Mouse (Mus musculus) thymus, adult 2 months (tissue): ENCODE measurements around the gene Tas2r124. TPM values are rescaled to one million over a fixed set of nuclear protein-coding genes. Genes with fewer than 3 reads are reported as not detected.

Experiments
- DNase-seq: peaks from one replicate; pipeline ENCODE4 v3.0.0; 2021
- H3K27ac ChIP-seq: fragments of 200-500 bp; 2 replicates; pipeline ENCODE4 v1.5.1; 2012; ENCODE audit warnings: low read length, control low read depth; ENCODE audit not compliant: control insufficient read depth, insufficient read depth
- H3K27me3 ChIP-seq: fragments of 200-500 bp; 2 replicates; pipeline ENCODE4 v1.6.1; 2012; ENCODE audit warnings: mild to moderate bottlenecking, low read length, moderate library complexity, mixed read lengths; ENCODE audit not compliant: control insufficient read depth, insufficient read depth
- H3K36me3 ChIP-seq: fragments of 200-500 bp; 2 replicates; pipeline ENCODE4 v1.6.1; 2012; ENCODE audit warnings: mild to moderate bottlenecking, low read length, moderate library complexity; ENCODE audit not compliant: control insufficient read depth, insufficient read depth
- H3K4me1 ChIP-seq: fragments of 200-500 bp; replicated peaks from 2 replicates; pipeline ENCODE4 v1.6.1; 2012; ENCODE audit warnings: low read length; ENCODE audit not compliant: control insufficient read depth, insufficient read depth
- H3K4me3 ChIP-seq: fragments of 200-500 bp; 2 replicates; pipeline ENCODE4 v1.5.1; 2012; ENCODE audit warnings: mild to moderate bottlenecking, low read length, control low read depth, moderate library complexity; ENCODE audit not compliant: control insufficient read depth, insufficient read depth
- CTCF ChIP-seq: fragments of 200-500 bp; IDR thresholded peaks from 2 replicates; pipeline ENCODE4 v1.5.1; 2012; ENCODE audit warnings: mild to moderate bottlenecking, control low read depth, low read length, moderate library complexity, borderline replicate concordance; ENCODE audit not compliant: control insufficient read depth, poor library complexity, insufficient read depth; ENCODE audit errors: extremely low read depth
- POLR2A ChIP-seq: fragments of 200-500 bp; IDR thresholded peaks from 2 replicates; pipeline ENCODE4 v1.6.1; 2012; ENCODE audit warnings: mild to moderate bottlenecking, low read length, control low read depth, moderate library complexity; ENCODE audit not compliant: control insufficient read depth, poor library complexity, insufficient read depth; ENCODE audit errors: extremely low read depth
- WGBS: fragments of 180-500 bp; shearing (Covaris S2); methylation state at CpG from one replicate; pipeline ENCODE4 v1.1.7; 2018; 5-methylcytosine and 5-hydroxymethylcytosine counted together
- polyA plus RNA-seq: library from polyadenylated mRNA; depleted of rRNA; stranded (reverse); fragments of >200 nt; gene quantifications from 2 replicates; pipeline ENCODE4 v1.2.3, GENCODE M21; 2012; rRNA removed

Tas2r124 gene
- polyA plus RNA-seq, result not detected in 2 replicates

- DNase-seq, result no peak
- 89% methylated on average over 1 of the region's 1 CpGs for WGBS
- no peak within 1 kb of the TSS for H3K27ac ChIP-seq
- no peaks in the 10 kb centered on the region for H3K36me3 ChIP-seq
- H3K4me1 ChIP-seq, result no peaks in the 10 kb centered on the region
- TF ChIP-seq CTCF, result no peak
- TF ChIP-seq POLR2A, result no peak
- H3K4me3 ChIP-seq, result no peak within 1 kb of the TSS
- no peaks in the 10 kb centered on the region for H3K27me3 ChIP-seq
Observed at GRCm38 (mm10) chr6:132754430-132754829, at the start of gene Tas2r124. Gene Tas2r124, plus strand, starts transcription at chr6:132754730.

GRCm38 (mm10) chr6:132711828-132712227 is 42.7 kb upstream of the Tas2r124 start, which contains the start of gene Tas2r122:
Gene Tas2r122, minus strand, starts transcription at chr6:132711928.
- H3K27me3 ChIP-seq, result no peaks in the 10 kb centered on the region
- WGBS, result 85% methylated on average over 3 of the region's 3 CpGs

GRCm38 (mm10) chr6:132737935-132738334 is 16.6 kb upstream of the Tas2r124 start, which contains the start of gene Tas2r115:
Gene Tas2r115, minus strand, starts transcription at chr6:132738035.
- Histone ChIP-seq H3K4me1 (no peaks in the 10 kb centered on the region), H3K27ac (no peak within 1 kb of the TSS), H3K36me3 (no peaks in the 10 kb centered on the region), H3K27me3 (no peaks in the 10 kb centered on the region), H3K4me3 (no peak within 1 kb of the TSS)
- WGBS, result 76% methylated on average over 2 of the region's 2 CpGs
- DNase-seq, result no peak
- TF ChIP-seq POLR2A, result no peak

More at GRCm38 (mm10) chr6:132711828-132712227, 42.7 kb upstream of the Tas2r124 start, which contains the start of gene Tas2r122:
- Histone ChIP-seq H3K4me1 (no peaks in the 10 kb centered on the region), H3K27ac (no peak within 1 kb of the TSS), H3K4me3 (no peak within 1 kb of the TSS), H3K36me3 (no peaks in the 10 kb centered on the region)
- no peak for DNase-seq
- TF ChIP-seq CTCF, result no peak

GRCm38 (mm10) chr6:132750206-132750605 is 4.3 kb upstream of the Tas2r124 start:
- DNase-seq, result no peak
- no peak for TF ChIP-seq POLR2A
- no peak for TF ChIP-seq CTCF
- Histone ChIP-seq H3K4me1 (no peaks in the 10 kb centered on the region), H3K4me3 (no peak overlapping the region), H3K27me3 (no peaks in the 10 kb centered on the region), H3K27ac (no peak overlapping the region), H3K36me3 (no peaks in the 10 kb centered on the region)
- WGBS, result 92% methylated on average over 2 of the region's 2 CpGs

- WGBS, result 99% methylated on average over 2 of the region's 2 CpGs
- Histone ChIP-seq H3K4me1 (no peaks in the 10 kb centered on the region), H3K36me3 (no peaks in the 10 kb centered on the region), H3K27me3 (no peaks in the 10 kb centered on the region), H3K27ac (no peak within 1 kb of the TSS), H3K4me3 (no peak within 1 kb of the TSS)
- TF ChIP-seq POLR2A (no peak), CTCF (no peak)
- no peak for DNase-seq
Observed at GRCm38 (mm10) chr6:132761831-132762230, 7.3 kb downstream of the Tas2r124 start, which contains the start of gene Tas2r102. Gene Tas2r102, plus strand, starts transcription at chr6:132762131.

GRCm38 (mm10) chr6:132778062-132778461 is 23.5 kb downstream of the Tas2r124 start, which contains the start of gene Tas2r136:
Gene Tas2r136, minus strand, starts transcription at chr6:132778162.
- TF ChIP-seq CTCF (no peak), POLR2A (no peak)
- Histone ChIP-seq H3K27ac (no peak within 1 kb of the TSS), H3K27me3 (no peaks in the 10 kb centered on the region), H3K4me1 (no peaks in the 10 kb centered on the region), H3K36me3 (no peaks in the 10 kb centered on the region), H3K4me3 (no peak within 1 kb of the TSS)
- no peak for DNase-seq

GRCm38 (mm10) chr6:132795393-132795792 is 40.9 kb downstream of the Tas2r124 start:
- H3K4me1 ChIP-seq, result no peaks in the 10 kb centered on the region
- no peak for DNase-seq
- no peak overlapping the region for H3K27ac ChIP-seq
- H3K36me3 ChIP-seq, result no peaks in the 10 kb centered on the region
- WGBS, result 50% methylated on average over 1 of the region's 1 CpGs
- TF ChIP-seq POLR2A (no peak), CTCF (no peak)
- no peak overlapping the region for H3K4me3 ChIP-seq
- no peaks in the 10 kb centered on the region for H3K27me3 ChIP-seq
